Mouse (Mus musculus): ENCODE data around the gene Elf4.
"Not testable (repeated sequence)": the region's sequence is repeated elsewhere in the genome, so short reads cannot be mapped to it uniquely, and the experiment has no call there.

The Elf4 gene

DNA sequence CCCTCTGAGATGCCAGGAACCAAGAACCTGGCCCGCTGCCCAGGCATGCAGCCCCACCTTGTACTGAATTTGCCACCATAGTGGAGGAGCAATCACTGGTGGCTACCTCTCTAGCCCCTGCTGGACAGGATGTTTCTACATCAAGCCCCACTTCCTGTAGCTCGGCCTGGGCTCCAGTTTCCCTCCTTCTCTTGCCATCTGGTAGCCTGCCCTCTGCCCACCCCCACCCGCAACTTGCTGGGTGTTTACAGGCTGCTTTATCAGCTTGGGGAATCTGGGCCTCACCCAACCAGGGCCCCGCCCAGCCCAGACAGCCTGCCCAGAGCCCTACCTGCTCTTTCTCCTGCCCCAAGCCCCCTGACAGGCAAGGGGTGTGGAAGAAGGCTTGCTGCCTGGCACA lies 23.9 kb downstream of the Elf4 start:
- no peak for DNase-seq (ENCODE audit: extremely low read depth, low read depth, low spot score)

DNA sequence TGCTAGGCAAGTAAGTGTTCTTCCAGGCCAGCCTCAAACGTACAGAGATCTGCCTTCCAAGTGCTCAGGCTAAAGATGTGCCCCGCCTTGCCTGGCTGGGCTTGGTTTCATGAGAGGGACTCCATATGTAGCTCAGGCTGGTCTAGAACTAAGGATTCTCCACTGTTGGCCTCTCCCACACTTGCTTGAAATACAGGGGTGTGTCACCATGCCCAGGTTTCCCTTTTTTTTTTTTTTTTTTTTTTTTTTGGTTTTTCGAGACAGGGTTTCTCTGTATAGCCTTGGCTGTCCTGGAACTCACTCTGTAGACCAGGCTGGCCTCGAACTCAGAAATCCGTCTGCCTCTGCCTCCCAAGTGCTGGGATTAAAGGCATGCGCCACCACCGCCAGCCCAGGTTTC lies 26.9 kb downstream of the Elf4 start:
- not testable (repeated sequence) for DNase-seq (ENCODE audit: extremely low read depth, low read depth, low spot score)

GRCm38 (mm10) chrX:48435477-48435900 lies 27.4 kb downstream of the Elf4 start:
- no peak for DNase-seq (ENCODE audit: extremely low read depth, low read depth, low spot score)

DNA sequence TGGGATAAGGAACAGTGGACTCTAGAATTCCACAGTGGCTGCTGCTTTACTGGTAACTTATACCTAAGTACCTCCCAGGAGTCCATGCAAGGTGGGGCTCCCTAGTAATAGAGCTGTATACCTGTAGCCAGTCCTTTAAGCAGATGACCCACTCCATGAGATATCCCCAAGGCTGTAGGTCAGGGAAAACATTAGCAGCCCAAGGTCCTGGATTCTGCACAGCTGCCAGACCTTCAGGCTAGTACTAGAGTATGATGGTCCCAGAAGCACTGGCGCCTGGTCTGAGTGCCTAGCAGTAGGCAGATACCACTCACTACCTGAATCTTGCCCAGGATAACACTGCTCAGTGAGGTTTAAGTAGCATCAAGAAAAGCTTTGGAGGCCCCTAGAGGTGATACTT lies 28.7 kb downstream of the Elf4 start:
- no peak for DNase-seq (ENCODE audit: extremely low read depth, low read depth, low spot score)

DNA sequence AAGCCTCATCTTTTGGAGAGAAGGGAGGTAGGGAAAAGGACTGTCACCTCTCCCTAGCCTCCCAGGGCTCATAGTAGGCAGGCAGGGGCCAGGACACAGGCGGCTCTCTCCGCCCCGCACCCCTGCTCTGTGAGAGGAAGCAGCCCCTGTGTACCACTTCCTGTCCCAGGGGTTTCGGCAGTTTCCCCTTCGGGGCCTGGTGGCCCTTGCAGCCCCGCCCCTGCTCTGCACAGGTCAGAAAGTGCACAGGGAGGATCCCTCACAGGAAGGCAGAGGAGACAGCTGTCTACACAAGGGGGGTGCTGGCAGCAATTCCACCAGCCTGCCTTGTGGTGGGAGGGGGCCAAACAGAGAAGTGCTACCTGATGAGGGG lies 29.4 kb downstream of the Elf4 start:
- no peak for DNase-seq (ENCODE audit: extremely low read depth, low read depth, low spot score)

DNA sequence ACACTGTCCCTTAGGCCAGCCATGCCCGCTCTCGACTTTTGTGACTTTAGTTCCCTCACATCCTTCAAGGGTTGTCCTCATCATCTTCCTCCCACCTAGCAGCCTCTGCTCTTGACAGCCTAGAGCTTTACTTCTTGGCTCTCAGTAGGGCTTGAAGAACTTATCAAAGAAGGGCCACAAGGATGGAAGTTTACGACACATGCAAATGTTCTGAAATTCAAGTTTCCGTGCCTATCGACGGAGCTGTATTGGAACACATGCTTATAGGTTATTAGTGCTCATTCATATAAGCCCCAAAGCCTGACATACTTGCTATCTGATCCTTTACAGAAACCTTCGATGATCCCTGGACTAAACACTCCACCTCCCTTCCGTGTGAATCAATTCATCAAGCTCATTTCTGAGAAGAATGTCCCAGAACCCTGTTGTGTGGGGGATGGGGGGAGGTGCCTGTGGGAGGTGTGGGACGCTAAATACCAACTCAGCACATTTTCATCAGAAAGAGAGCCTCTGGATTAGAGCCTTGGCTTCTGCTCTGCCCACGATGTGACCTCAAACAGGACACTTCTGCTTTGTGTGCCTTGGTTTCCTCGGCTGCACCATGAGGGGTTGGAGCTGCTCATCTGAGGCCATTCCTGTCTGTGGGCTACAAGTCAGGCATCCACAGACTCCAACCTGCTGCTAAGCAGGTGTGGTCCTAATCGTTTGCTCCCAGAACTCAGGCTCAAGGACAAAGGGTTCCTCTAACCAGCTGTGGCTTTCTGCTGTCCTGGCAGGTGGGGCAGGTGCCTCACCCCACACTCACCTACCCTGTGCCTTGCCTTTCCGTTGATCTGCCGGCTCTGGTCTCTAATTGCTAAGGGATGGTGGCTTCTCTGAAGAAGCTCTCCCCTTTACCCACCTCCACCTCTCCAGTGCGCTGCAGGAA lies 30.1 kb downstream of the Elf4 start:
- no peak for DNase-seq (ENCODE audit: extremely low read depth, low read depth, low spot score)

DNA sequence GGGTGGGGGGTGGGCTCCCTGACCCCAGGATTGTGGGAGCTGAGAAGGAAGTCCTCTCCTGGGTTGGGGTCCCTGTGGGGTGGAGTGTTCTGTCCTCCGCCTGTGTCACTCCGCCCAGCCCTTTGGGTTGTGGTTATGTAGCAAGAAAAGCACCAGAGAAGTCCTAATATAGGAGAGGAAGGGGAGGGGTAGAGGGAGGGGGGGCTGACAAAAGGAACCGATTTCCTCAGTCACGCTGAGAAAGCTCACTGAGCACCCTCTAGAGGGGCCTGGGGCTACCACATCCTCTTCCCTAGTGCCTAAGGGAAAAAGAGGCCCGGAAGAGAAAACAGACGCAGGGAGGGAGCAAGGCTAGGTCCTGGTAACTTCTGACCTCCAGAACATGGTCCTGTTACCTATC lies 33.4 kb downstream of the Elf4 start:
- no peak for DNase-seq (ENCODE audit: extremely low read depth, low read depth, low spot score)

GRCm38 (mm10) chrX:48429100-48429499 lies 33.8 kb downstream of the Elf4 start:
- DNase-seq (ENCODE audit: extremely low read depth, low read depth, low spot score) = no peak

- no peak for DNase-seq (ENCODE audit: extremely low read depth, low read depth, low spot score)
These were observed 34.3 kb downstream of the Elf4 start for GRCm38 (mm10) chrX:48428642-48429041.

- DNase-seq (ENCODE audit: extremely low read depth, low read depth, low spot score) = no peak
These were observed 34.7 kb downstream of the Elf4 start for GRCm38 (mm10) chrX:48428241-48428640.

- no peak for DNase-seq (ENCODE audit: extremely low read depth, low read depth, low spot score)
These were observed 37.7 kb downstream of the Elf4 start for GRCm38 (mm10) chrX:48425280-48425679.

DNA sequence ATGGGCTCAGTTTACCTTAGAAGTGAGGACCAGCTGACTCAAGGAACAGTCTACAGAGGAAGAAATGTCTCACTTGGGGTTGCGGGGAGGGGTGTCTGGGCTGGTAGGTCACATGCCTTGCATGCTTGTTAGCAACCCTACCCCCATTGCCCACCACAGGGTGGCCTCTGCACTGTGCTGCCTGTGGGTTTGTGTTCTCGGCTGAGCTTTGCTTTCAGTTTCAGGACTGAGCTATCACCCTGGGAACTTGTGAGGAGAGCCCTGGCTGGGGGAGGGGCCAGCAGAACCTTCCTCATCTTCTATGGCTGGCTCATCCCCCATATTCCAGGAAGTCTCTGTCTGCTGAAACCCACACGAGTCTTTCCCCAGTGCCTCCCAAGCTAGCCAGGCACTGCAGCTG lies 38.3 kb downstream of the Elf4 start:
- no peak for DNase-seq (ENCODE audit: extremely low read depth, low read depth, low spot score)

DNA sequence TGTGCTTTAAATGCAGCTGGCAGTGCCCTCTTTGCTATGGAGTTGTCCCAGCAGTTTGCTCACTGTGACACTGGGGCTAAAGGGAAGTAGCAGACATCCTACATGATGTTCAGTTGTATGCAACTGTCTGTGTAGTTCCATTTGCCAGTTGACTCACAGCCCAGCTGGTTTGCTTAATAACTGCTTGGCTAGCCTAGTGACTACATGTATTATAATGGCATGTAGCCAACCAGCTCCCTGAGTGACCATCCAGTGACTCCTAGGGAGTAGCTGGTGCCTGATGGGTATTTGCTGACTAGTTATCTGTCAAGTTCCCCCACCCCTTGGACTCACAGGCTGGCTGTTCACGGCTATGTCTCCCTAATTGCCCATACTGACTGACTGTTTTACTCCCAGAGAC lies 39.3 kb downstream of the Elf4 start:
- no peak for DNase-seq (ENCODE audit: extremely low read depth, low read depth, low spot score)

GRCm38 (mm10) chrX:48422986-48423385 lies 39.9 kb downstream of the Elf4 start:
- DNase-seq (ENCODE audit: extremely low read depth, low read depth, low spot score) = no peak

DNA sequence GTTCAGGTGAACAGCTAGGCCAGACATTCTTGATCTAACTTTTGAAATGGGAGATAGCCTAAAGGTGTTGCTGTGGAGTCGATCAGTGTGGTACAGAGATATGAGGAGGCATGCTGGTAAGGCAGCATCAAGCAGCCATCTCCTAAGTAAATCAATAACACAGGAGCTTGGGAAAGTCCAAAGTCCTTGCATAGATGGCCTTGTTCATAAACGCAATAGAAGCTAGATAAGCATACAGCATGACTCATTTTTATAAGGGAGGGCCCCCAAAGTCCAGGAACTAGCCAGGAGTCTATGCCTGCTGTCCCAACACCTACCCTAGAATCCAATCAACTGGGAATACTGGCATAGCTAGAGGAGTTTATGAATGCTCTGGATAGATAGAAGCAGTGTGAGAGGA lies 44.5 kb downstream of the Elf4 start:
- no peak for DNase-seq (ENCODE audit: extremely low read depth, low read depth, low spot score)

DNA sequence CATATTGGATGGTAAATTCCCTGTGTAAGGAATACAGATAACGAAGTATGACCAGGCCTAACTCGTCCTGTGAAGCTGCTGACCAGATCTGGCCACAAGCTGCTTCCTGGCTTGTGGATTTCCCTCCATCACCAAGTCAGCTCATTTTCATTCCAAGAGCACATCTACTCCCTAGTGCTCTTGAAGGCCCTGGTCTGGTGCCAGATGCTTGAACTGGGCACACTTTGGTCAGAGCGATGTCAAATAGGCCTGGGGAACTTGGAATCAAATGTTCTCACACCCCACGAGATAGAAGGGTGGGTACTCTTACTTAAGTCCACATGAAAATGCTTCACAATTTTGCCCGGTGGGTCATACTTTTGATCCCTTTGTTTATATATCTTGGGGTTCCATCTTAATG lies 48.6 kb downstream of the Elf4 start:
- DNase-seq (ENCODE audit: extremely low read depth, low read depth, low spot score) = no peak

DNA sequence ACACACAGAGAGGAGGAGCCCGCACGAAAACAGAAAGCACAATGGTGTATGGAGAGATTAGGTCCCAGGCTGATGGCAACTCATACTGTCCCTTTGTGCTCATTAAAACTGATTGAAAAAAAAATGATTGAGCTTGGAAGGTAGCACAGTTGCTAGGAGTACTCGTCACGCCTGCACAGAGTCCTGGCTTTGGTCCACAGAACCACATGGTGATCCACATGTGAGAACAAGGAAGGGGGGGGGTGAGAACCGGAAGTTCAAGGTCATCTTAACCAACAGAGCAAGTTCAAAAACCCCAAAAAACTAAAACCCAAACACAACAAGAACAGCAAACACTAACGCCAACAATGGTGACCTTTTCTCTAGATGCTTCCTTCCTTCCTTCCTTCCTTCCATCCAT lies 50.3 kb downstream of the Elf4 start:
- DNase-seq (ENCODE audit: extremely low read depth, low read depth, low spot score) = no peak

GRCm38 (mm10) chrX:48410388-48410776 lies 52.5 kb downstream of the Elf4 start:
- no peak for DNase-seq (ENCODE audit: extremely low read depth, low read depth, low spot score)

DNA sequence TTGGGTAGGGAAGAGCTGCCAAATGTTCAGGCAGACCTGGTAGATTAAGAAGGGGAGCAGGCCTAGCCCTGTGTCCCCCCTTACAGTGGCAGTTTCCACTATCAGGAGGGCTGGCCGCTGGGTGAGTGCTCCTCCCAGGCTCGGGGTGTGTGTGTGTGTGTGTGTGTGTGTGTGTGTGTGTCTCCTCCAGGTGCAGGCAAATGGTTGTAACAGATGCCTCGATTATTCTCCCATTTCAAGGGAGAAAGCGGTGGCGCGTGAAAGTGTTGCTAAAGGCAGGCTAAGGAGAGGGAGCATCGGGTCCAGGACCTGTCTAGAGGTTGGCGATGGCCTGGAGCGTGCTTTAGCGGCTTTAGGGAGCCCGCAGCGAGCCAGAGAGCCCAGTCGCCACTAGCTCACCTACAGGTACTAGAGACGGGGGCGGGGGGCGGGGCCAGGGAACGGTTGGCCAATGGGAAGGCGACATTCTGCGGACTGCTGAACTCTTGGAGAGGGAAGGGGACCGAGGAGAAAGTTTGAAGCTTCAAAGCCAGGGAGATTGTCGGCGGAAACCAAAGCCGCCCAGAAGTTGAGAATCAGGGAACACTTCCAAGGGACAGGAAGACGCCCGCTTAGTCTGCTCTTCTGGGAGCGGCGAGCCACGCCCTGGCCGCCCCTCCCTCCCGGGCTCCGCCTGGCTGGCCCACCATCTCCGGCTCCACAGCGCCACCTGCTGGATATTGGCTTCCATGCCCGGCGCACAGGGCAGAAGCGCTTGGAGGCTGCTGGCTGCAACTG lies 53.1 kb downstream of the Elf4 start:
- DNase-seq (ENCODE audit: extremely low read depth, low read depth, low spot score) = no peak

DNA sequence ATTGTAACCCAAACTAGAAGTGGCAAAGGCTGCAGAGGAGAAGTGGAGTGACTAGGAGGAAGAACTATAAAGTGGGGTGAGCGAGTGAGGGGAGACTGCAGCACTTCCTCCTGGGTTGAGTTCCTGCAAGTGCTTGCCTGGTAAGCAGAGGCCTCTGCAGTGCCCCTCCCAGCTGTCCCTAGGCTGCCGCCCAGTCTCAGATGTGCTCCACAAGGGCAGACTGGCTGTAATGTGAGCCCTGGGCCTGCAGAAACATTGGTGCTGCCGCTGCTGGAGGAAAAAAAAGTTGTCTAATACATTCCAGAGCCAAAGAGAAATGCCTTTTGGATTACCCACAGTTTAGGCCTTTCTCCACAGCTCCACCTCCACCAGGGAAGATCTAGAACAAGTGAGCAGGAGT lies 57.8 kb downstream of the Elf4 start:
- DNase-seq (ENCODE audit: extremely low read depth, low read depth, low spot score) = no peak

DNA sequence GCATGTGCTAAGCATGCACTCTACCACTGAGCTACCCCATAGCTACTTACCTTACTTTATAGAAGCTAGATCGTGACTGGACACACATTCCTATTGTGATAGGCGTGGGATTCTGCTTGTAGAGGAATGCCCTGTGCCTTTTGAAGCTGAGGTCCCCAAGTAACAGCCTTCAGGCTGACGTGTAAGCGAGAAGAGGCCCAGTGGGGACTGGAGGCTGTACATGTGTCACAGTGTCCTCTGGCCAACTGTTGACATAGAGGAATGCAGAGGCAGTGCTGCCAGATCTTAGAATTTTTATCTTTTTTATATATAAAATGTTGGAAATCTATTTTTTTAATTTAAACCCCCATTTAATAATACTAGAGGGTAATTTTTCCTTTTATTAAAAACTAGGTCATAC lies 62.9 kb downstream of the Elf4 start:
- no peak for DNase-seq (ENCODE audit: extremely low read depth, low read depth, low spot score)

DNA sequence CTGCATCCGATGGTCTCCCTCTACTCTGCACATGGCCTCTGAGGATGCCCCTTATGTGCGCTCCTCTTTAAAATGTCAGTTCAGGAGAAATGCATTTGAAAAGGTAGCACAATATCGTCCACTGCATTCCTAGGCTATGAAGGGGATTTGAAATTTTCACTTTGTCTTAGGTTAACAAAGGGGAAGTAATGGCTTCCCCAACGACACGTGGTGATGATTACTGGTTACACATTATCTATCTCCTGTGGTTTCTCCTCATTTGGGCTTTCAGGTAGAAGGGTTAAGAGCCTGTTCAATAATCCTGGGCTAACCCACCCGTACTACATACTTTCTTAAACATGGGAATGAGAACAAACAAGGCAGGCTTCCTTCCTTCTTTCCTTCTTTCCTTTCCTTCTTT lies 73.6 kb downstream of the Elf4 start:
- DNase-seq (ENCODE audit: extremely low read depth, low read depth, low spot score) = no peak
